Mouse (Mus musculus): ENCODE measurements around the gene Lrp6. TPM values are rescaled to one million over a fixed set of nuclear protein-coding genes. Genes with fewer than 3 reads are reported as not detected.

Gene Lrp6
- total and polyA plus RNA-seq, 2 experiments from 2014 or later, result 12.3 to 41.3 TPM

DNA sequence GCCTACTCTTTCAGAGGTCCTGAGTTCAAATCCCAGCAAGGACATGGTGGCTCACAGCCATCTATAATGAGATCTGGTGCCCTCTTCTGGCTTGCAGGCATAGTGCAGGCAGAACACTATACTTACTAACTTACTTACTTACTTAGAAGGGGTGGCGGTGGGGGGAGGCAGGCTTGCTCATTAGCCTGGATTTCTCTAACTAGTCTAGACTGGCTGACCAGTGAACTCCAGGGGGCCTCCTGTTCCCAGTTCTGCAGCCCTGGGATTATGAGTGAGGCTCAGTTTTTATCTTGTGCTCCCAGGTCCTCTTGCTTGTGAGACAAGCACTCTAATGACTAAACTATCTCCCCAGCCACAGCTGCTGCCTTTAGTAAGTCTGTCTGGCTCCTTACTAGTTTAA lies 112.7 kb downstream of the Lrp6 start:
- Histone ChIP-seq H3K27me3 (ENCODE audit: insufficient read depth, low read length) (no peaks in the 10 kb centered on the region), H3K9ac (no peak overlapping the region), H3K4me3 (ENCODE audit: low read depth, low read length) (no peak overlapping the region), H3K27ac (ENCODE audit: low read depth, low read length) (no peak overlapping the region), H3K9me3 (ENCODE audit: low read length) (no peaks in the 10 kb centered on the region), H3K4me2 (ENCODE audit: low read depth) (no peak overlapping the region), H3K36me3 (ENCODE audit: insufficient read depth) (peaks cover 73% of the 10 kb centered on the region), H3K4me1 (ENCODE audit: insufficient read depth) (no peaks in the 10 kb centered on the region)
- peak; percentile 61 for TF ChIP-seq CTCF (IDR thresholded peaks at IDR 0.05; ENCODE audit: low read depth)
- no peak for ATAC-seq
- 93% methylated on average over 1 of the region's 1 CpGs for WGBS
- no peak for DNase-seq

DNA sequence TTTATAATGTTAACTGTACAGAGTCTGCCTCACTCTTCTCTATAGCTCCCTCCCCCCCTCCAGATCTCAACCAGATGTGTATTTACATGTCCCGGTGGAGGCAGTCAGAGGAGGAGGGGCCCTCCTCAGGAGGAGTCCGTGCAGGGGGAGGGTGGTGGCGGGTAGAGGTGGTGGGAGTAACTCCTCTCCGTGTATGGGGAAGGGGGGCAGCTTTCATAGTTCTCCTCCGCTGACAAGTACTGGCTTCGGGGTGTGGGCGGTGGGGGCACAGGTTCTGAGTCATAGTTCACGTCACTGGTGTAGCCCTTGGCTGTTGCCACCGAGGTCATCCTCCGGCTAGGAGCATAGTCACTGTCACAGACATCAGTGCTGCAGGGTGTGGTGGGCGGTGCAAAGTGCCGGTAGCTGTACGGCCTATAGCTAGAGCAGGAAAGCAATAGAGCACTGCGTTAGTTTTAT lies 116.1 kb downstream of the Lrp6 start:
- Histone ChIP-seq H3K9ac (no peak overlapping the region), H3K27ac (ENCODE audit: low read depth, low read length) (no peak overlapping the region), H3K27me3 (ENCODE audit: insufficient read depth, low read length) (no peaks in the 10 kb centered on the region), H3K4me1 (ENCODE audit: insufficient read depth) (no peaks in the 10 kb centered on the region), H3K4me2 (ENCODE audit: low read depth) (no peak overlapping the region), H3K4me3 (ENCODE audit: low read depth, low read length) (no peak overlapping the region), H3K36me3 (ENCODE audit: insufficient read depth) (peaks cover 59% of the 10 kb centered on the region), H3K9me3 (ENCODE audit: low read length) (no peaks in the 10 kb centered on the region)
- WGBS, result 73% methylated on average over 14 of the region's 14 CpGs
- ATAC-seq (peak; percentile 14; the same call in 1 of the 2 replicates), DNase-seq (no peak)
- no peak for TF ChIP-seq CTCF (IDR thresholded peaks at IDR 0.05; ENCODE audit: low read depth)

DNA sequence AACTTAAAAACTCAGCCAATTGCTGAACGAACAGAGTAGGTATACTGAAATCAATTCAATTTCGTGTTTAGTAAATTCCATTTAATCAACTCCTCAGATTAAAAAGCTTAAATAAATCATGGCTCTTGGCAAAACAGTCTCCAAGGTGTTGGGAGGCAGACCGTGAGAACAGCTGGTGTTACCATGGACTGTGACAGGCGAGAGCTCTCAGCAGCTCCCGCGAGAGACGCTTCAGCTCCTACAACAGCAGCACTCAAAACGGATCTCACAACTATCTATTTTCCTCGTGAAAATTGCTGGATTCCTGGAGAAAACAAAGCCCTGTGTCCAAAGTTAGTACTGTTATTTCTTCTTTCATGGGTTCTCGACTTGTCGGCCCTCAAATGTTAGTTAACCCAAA lies 116.8 kb downstream of the Lrp6 start:
- ATAC-seq (0 out of 2 replicates have a peak, but pooled peaks have one; percentile 45), DNase-seq (peak; percentile 20)
- Histone ChIP-seq H3K36me3 (ENCODE audit: insufficient read depth) (peaks cover 51% of the 10 kb centered on the region), H3K9me3 (ENCODE audit: low read length) (no peaks in the 10 kb centered on the region), H3K4me3 (ENCODE audit: low read depth, low read length) (no peak overlapping the region), H3K27ac (ENCODE audit: low read depth, low read length) (no peak overlapping the region), H3K27me3 (ENCODE audit: insufficient read depth, low read length) (no peaks in the 10 kb centered on the region), H3K4me2 (ENCODE audit: low read depth) (no peak overlapping the region), H3K9ac (no peak overlapping the region), H3K4me1 (ENCODE audit: insufficient read depth) (no peaks in the 10 kb centered on the region)
- WGBS, result 49% methylated on average over 11 of the region's 11 CpGs
- TF ChIP-seq CTCF (IDR thresholded peaks at IDR 0.05; ENCODE audit: low read depth), result no peak

DNA sequence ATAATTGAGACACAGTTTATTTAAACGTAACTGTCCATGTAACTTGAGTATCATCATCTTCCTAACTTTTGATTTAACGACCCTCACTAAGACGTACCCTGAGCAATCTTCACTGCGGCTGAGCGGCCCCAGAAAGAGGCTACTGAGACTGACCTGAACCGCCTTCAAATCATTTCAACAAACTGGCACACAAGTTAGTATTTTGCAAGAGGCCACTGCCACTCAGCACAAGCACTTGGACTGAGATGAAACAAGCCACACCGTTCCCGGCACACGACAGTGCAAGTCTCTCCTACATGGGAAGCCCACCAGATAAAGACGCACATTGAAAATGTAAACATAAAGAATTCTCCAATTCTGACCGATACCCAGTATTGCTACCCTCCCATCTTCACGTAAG lies 118.3 kb downstream of the Lrp6 start:
- H3K36me3 ChIP-seq (ENCODE audit: insufficient read depth), result peaks cover 36% of the 10 kb centered on the region
- no peaks in the 10 kb centered on the region for H3K9me3 ChIP-seq (ENCODE audit: low read length)
- H3K4me2 ChIP-seq (ENCODE audit: low read depth), result no peak overlapping the region
- no peaks in the 10 kb centered on the region for H3K4me1 ChIP-seq (ENCODE audit: insufficient read depth)
- H3K27ac ChIP-seq (ENCODE audit: low read depth, low read length), result no peak overlapping the region
- H3K9ac ChIP-seq, result no peak overlapping the region
- H3K27me3 ChIP-seq (ENCODE audit: insufficient read depth, low read length), result no peaks in the 10 kb centered on the region
- no peak for TF ChIP-seq CTCF (IDR thresholded peaks at IDR 0.05; ENCODE audit: low read depth)
- H3K4me3 ChIP-seq (ENCODE audit: low read depth, low read length), result no peak overlapping the region
- 86% methylated on average over 12 of the region's 12 CpGs for WGBS
- DNase-seq (no peak), ATAC-seq (no peak)

DNA sequence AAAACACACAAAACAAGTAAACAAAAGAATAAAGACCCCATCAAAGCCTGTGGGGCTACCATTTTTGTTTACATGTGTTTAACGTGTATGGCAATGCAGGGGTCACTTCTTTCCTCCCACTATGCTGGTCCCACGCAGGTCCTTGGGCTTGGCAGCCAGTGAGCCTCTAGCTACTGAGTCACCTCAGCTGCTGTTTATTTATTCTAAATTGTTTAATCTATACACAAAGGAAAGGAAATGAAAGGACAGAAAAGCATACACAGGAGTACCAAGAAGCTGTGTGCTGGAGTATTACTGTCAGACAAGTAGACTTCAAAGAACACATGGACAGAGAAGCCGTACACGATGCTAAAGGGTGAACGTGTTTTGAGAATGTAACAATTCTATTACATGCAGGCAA lies 122.8 kb downstream of the Lrp6 start:
- ATAC-seq (no peak), DNase-seq (no peak)
- Histone ChIP-seq H3K4me1 (ENCODE audit: insufficient read depth) (no peaks in the 10 kb centered on the region), H3K27me3 (ENCODE audit: insufficient read depth, low read length) (no peaks in the 10 kb centered on the region), H3K9ac (no peak overlapping the region), H3K9me3 (ENCODE audit: low read length) (no peaks in the 10 kb centered on the region), H3K4me3 (ENCODE audit: low read depth, low read length) (no peak overlapping the region), H3K36me3 (ENCODE audit: insufficient read depth) (peaks cover 5% of the 10 kb centered on the region; the same call in 1 of the 2 replicates), H3K4me2 (ENCODE audit: low read depth) (no peak overlapping the region), H3K27ac (ENCODE audit: low read depth, low read length) (no peak overlapping the region)
- TF ChIP-seq CTCF (IDR thresholded peaks at IDR 0.05; ENCODE audit: low read depth), result no peak
- WGBS, result 78% methylated on average over 5 of the region's 5 CpGs

DNA sequence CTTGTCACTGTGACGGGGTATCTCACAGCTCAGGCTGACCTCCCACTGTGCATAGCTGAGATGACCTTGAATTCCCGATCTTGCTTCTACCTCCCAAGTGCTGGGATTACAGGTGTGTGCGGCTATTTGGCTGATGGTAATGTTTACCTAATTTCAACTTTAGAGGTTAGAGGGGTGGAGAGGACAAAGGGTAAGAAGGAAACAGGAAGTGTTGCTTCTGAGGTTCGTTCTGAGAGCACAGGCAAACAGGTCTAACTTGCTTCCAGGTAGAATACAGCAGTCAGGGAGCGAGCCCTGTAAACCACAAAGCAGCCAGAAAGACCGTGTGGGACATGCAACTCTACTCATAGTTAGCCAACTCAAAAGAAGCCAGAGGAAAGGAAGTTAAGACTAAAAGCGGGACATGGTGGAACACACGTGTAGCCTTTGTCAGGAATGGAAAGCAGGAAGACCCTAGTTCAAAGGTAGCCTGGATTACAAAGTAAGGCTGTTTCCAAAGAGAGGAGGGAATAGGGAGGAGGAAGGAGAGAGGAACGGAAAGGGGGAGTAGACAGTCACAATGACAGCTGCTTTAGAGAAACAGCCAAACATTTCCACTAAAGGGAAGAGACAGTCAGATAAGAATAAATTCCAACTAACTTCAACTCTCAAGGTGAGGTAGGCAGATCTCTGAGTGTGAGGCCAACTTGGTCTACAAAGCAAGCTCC lies 123.4 kb downstream of the Lrp6 start:
- ATAC-seq (no peak), DNase-seq (no peak)
- H3K4me3 ChIP-seq (ENCODE audit: low read depth, low read length), result no peak overlapping the region
- H3K27ac ChIP-seq (ENCODE audit: low read depth, low read length), result no peak overlapping the region
- H3K4me2 ChIP-seq (ENCODE audit: low read depth), result no peak overlapping the region
- H3K9ac ChIP-seq, result no peak overlapping the region
- H3K27me3 ChIP-seq (ENCODE audit: insufficient read depth, low read length), result no peaks in the 10 kb centered on the region
- 80% methylated on average over 9 of the region's 9 CpGs for WGBS
- no peak for TF ChIP-seq CTCF (IDR thresholded peaks at IDR 0.05; ENCODE audit: low read depth)
- no peaks in the 10 kb centered on the region for H3K4me1 ChIP-seq (ENCODE audit: insufficient read depth)
- 0 out of 2 replicates have a peak, but pooled peaks cover under 1% of the 10 kb centered on the region for H3K36me3 ChIP-seq (ENCODE audit: insufficient read depth)
- H3K9me3 ChIP-seq (ENCODE audit: low read length), result no peaks in the 10 kb centered on the region

DNA sequence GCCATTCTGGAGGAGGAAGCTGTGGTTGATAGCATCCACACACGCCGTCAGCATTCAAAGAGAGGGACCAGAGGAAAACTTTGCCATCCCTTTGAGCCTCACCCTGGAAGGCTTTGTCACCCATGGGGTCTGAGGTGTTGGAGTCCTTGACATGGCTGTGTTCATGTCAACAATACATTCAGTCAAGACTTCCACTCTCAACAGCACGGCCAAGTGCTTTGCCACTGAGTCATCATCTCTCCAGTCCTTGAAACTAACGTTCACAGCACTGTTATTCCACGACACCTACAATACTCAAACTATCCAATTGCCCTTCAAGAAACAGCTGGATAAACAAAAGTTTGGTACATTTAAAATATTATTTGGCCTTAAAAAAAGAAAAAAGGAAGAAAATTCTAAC lies 124.5 kb downstream of the Lrp6 start:
- no peaks in the 10 kb centered on the region for H3K27me3 ChIP-seq (ENCODE audit: insufficient read depth, low read length)
- DNase-seq, result no peak
- no peak for ATAC-seq
- no peak overlapping the region for H3K9ac ChIP-seq
- H3K36me3 ChIP-seq (ENCODE audit: insufficient read depth), result no peaks in the 10 kb centered on the region
- no peak for TF ChIP-seq CTCF (IDR thresholded peaks at IDR 0.05; ENCODE audit: low read depth)
- H3K9me3 ChIP-seq (ENCODE audit: low read length), result no peaks in the 10 kb centered on the region
- 91% methylated on average over 5 of the region's 5 CpGs for WGBS
- H3K4me2 ChIP-seq (ENCODE audit: low read depth), result no peak overlapping the region
- H3K4me3 ChIP-seq (ENCODE audit: low read depth, low read length), result no peak overlapping the region
- H3K4me1 ChIP-seq (ENCODE audit: insufficient read depth), result no peaks in the 10 kb centered on the region
- no peak overlapping the region for H3K27ac ChIP-seq (ENCODE audit: low read depth, low read length)

Measured in forebrain, postnatal 0 days (tissue).